Mouse (Mus musculus) MEL (cell line): ENCODE results near the gene Olfr523. TPM values are rescaled to one million over a fixed set of nuclear protein-coding genes. Genes with fewer than 3 reads are reported as not detected.

Source experiments
- DNase-seq: peaks from one replicate; pipeline ENCODE4 v3.0.0; 2011; ENCODE audit warnings: low read depth, low spot score
- H3K27ac ChIP-seq: 2 replicates; pipeline ENCODE4 v1.5.1; 2012; ENCODE audit warnings: low read depth, mild to moderate bottlenecking, control low read depth, low read length, moderate library complexity; ENCODE audit not compliant: control insufficient read depth
- H3K27me3 ChIP-seq, 2 experiments: fragments of 150-350 bp in 1 of 2; sonication (generic) in 1 of 2; 2 replicates each; pipeline ENCODE4 v1.6.1; 2012; ENCODE audit warnings: low read length in 2 of 2, mild to moderate bottlenecking in 2 of 2, improper control_type of control experiment in 1 of 2, moderate library complexity in 1 of 2; ENCODE audit not compliant: insufficient read depth in 2 of 2, control insufficient read depth in 1 of 2
- H3K36me3 ChIP-seq, 2 experiments: 2 replicates each; pipeline ENCODE4 v1.6.1; 2012 to 2014; ENCODE audit warnings: low read length in 2 of 2, improper control_type of control experiment in 1 of 2, inconsistent platforms in 1 of 2, mild to moderate bottlenecking in 1 of 2; ENCODE audit not compliant: insufficient read depth in 2 of 2, control insufficient read depth in 1 of 2
- H3K4me1 ChIP-seq, 2 experiments: fragments of 150-350 bp in 1 of 2; sonication (generic) in 1 of 2; 2 replicates each; pipeline ENCODE4 v1.6.1; 2012; ENCODE audit warnings: low read length in 2 of 2, improper control_type of control experiment in 1 of 2, mild to moderate bottlenecking in 1 of 2; ENCODE audit not compliant: insufficient read depth in 2 of 2, control insufficient read depth in 1 of 2
- H3K4me3 ChIP-seq, 2 experiments: fragments of 150-350 bp in 1 of 2; sonication (generic) in 1 of 2; 2 replicates each; pipeline ENCODE4 v1.5.1; 2012; ENCODE audit warnings: low read depth in 2 of 2, low read length in 2 of 2, mild to moderate bottlenecking in 2 of 2, moderate library complexity in 2 of 2, control low read depth in 1 of 2, improper control_type of control experiment in 1 of 2; ENCODE audit not compliant: control insufficient read depth in 1 of 2, insufficient read depth in 1 of 2
- H3K79me2 ChIP-seq: 2 replicates; pipeline ENCODE4 v1.6.1; 2012; ENCODE audit warnings: mild to moderate bottlenecking, low read length, moderate library complexity; ENCODE audit not compliant: control insufficient read depth, poor library complexity, insufficient read depth
- H3K9ac ChIP-seq: 2 replicates; pipeline ENCODE4 v1.6.1; 2012; ENCODE audit warnings: low read depth, mild to moderate bottlenecking, control low read depth, low read length, moderate library complexity; ENCODE audit not compliant: control insufficient read depth, poor library complexity, severe bottlenecking
- H3K9me3 ChIP-seq: fragments of 150-350 bp; sonication (generic); replicated peaks from 2 replicates; pipeline ENCODE4 v1.6.1; 2012; ENCODE audit warnings: mild to moderate bottlenecking, low read length, improper control_type of control experiment, moderate library complexity; ENCODE audit not compliant: insufficient read depth
- BHLHE40 ChIP-seq: IDR thresholded peaks from 2 replicates; pipeline ENCODE4 v1.6.1; 2012; ENCODE audit warnings: low read depth, mild to moderate bottlenecking, inconsistent platforms, low read length, improper control_type of control experiment, borderline replicate concordance
- CTCF ChIP-seq, 3 experiments: IDR thresholded peaks in 2 of 3; conservative IDR thresholded peaks in 1 of 3; 2 replicates each; pipeline ENCODE4 v1.5.1; 2011 to 2012; ENCODE audit warnings: low read length in 3 of 3, low read depth in 2 of 3, mild to moderate bottlenecking in 2 of 3, improper control_type of control experiment in 1 of 3, inconsistent platforms in 1 of 3, mixed read lengths in 1 of 3, moderate library complexity in 1 of 3; ENCODE audit not compliant: control insufficient read depth in 1 of 3, insufficient read depth in 1 of 3, poor library complexity in 1 of 3, severe bottlenecking in 1 of 3
- E2F4 ChIP-seq: IDR thresholded peaks from 2 replicates; pipeline ENCODE4 v1.6.1; 2011; ENCODE audit warnings: low read depth, low read length, improper control_type of control experiment, borderline replicate concordance
- EP300 ChIP-seq, 2 experiments: IDR thresholded peaks; 2 replicates each; pipeline ENCODE4 v1.6.1; 2011; ENCODE audit warnings: improper control_type of control experiment in 2 of 2, low read length in 2 of 2, low read depth in 1 of 2, mild to moderate bottlenecking in 1 of 2
- GABPA ChIP-seq: IDR thresholded peaks from 2 replicates; pipeline ENCODE4 v1.6.1; 2012; ENCODE audit warnings: low read depth, mild to moderate bottlenecking, inconsistent platforms, low read length, improper control_type of control experiment, moderate library complexity
- HCFC1 ChIP-seq: IDR thresholded peaks from 2 replicates; pipeline ENCODE4 v1.6.1; 2012; ENCODE audit warnings: low read depth, mild to moderate bottlenecking, inconsistent platforms, low read length, improper control_type of control experiment, moderate library complexity
- JUND ChIP-seq: IDR thresholded peaks from 2 replicates; pipeline ENCODE4 v1.6.1; 2011; ENCODE audit warnings: low read depth, mild to moderate bottlenecking, improper control_type of control experiment, low read length
- KAT2A ChIP-seq: conservative IDR thresholded peaks from 2 replicates; pipeline ENCODE4 v1.6.1; 2012; ENCODE audit warnings: low read depth, low read length, improper control_type of control experiment, inconsistent platforms
- MAFK ChIP-seq: IDR thresholded peaks from 2 replicates; pipeline ENCODE4 v1.6.1; 2011; ENCODE audit warnings: low read depth, mild to moderate bottlenecking, low read length, improper control_type of control experiment, borderline replicate concordance
- MAZ ChIP-seq: IDR thresholded peaks from 2 replicates; pipeline ENCODE4 v1.6.1; 2012; ENCODE audit warnings: low read depth, mild to moderate bottlenecking, inconsistent platforms, low read length, improper control_type of control experiment
- MEF2A ChIP-seq: IDR thresholded peaks from 2 replicates; pipeline ENCODE4 v1.6.1; 2014; ENCODE audit warnings: low read depth, mild to moderate bottlenecking, inconsistent platforms, low read length, improper control_type of control experiment; ENCODE audit not compliant: poor library complexity, insufficient replicate concordance, severe bottlenecking; ENCODE audit errors: extremely low read depth
- MXI1 ChIP-seq: IDR thresholded peaks from 2 replicates; pipeline ENCODE4 v1.6.1; 2011; ENCODE audit warnings: mild to moderate bottlenecking, low read depth, low read length, improper control_type of control experiment
- MYC ChIP-seq: IDR thresholded peaks from 2 replicates; pipeline ENCODE4 v1.6.1; 2011; ENCODE audit warnings: low read depth, mild to moderate bottlenecking, low read length, improper control_type of control experiment, moderate library complexity
- NRF1 ChIP-seq: IDR thresholded peaks from 2 replicates; pipeline ENCODE4 v1.6.1; 2014; ENCODE audit warnings: low read depth, mild to moderate bottlenecking, inconsistent platforms, low read length, improper control_type of control experiment, moderate library complexity; ENCODE audit not compliant: poor library complexity, insufficient read depth, severe bottlenecking
- POLR2A ChIP-seq, 2 experiments: IDR thresholded peaks; 2 replicates each; pipeline ENCODE4 v1.6.1; 2011 to 2012; ENCODE audit warnings: low read length in 2 of 2, mild to moderate bottlenecking in 2 of 2, control low read depth in 1 of 2, improper control_type of control experiment in 1 of 2, low read depth in 1 of 2, moderate library complexity in 1 of 2; ENCODE audit not compliant: control insufficient read depth in 1 of 2, insufficient read depth in 1 of 2, poor library complexity in 1 of 2
- RAD21 ChIP-seq: IDR thresholded peaks from 2 replicates; pipeline ENCODE4 v1.6.1; 2011; ENCODE audit warnings: mild to moderate bottlenecking, low read depth, low read length, improper control_type of control experiment
- RCOR1 ChIP-seq: IDR thresholded peaks from 2 replicates; pipeline ENCODE4 v1.6.1; 2012; ENCODE audit warnings: low read depth, mild to moderate bottlenecking, inconsistent platforms, low read length, improper control_type of control experiment
- SIN3A ChIP-seq: IDR thresholded peaks from 2 replicates; pipeline ENCODE4 v1.6.1; 2012; ENCODE audit warnings: low read length, improper control_type of control experiment, inconsistent platforms
- TAL1 ChIP-seq: IDR thresholded peaks from 2 replicates; pipeline ENCODE4 v1.6.1; 2012; ENCODE audit warnings: mild to moderate bottlenecking, inconsistent platforms, low read length, moderate library complexity, mixed read lengths
- USF1 ChIP-seq: IDR thresholded peaks from 2 replicates; pipeline ENCODE4 v1.6.1; 2014; ENCODE audit warnings: low read depth, mild to moderate bottlenecking, inconsistent platforms, low read length, improper control_type of control experiment, moderate library complexity
- USF2 ChIP-seq, 2 experiments: IDR thresholded peaks; 2 replicates each; pipeline ENCODE4 v1.6.1; 2011 to 2012; ENCODE audit warnings: improper control_type of control experiment in 2 of 2, low read length in 2 of 2, borderline replicate concordance in 1 of 2, inconsistent platforms in 1 of 2, low read depth in 1 of 2, mild to moderate bottlenecking in 1 of 2; ENCODE audit not compliant: insufficient read depth in 1 of 2
- ZC3H11A ChIP-seq: IDR thresholded peaks from 2 replicates; pipeline ENCODE4 v1.6.1; 2012; ENCODE audit warnings: low read depth, mild to moderate bottlenecking, inconsistent platforms, low read length, improper control_type of control experiment
- ZKSCAN1 ChIP-seq: IDR thresholded peaks from 2 replicates; pipeline ENCODE4 v1.6.1; 2012; ENCODE audit warnings: low read depth, mild to moderate bottlenecking, inconsistent platforms, low read length, improper control_type of control experiment, moderate library complexity
- ZNF384 ChIP-seq: IDR thresholded peaks from 2 replicates; pipeline ENCODE4 v1.6.1; 2012; ENCODE audit warnings: low read depth, mild to moderate bottlenecking, inconsistent platforms, low read length, improper control_type of control experiment
- polyA plus RNA-seq, 2 experiments: library from polyadenylated mRNA; stranded (reverse) in 1 of 2; unstranded in 1 of 2; fragments of >175 nt in 1 of 2; fragments of >200 nt in 1 of 2; gene quantifications; 2 replicates each; pipeline versions ENCODE4 v1.2.1 to v1.2.4; 2012; ENCODE audit warnings: low replicate concordance in 2 of 2, low read depth in 1 of 2; ENCODE audit not compliant: insufficient read length in 2 of 2, insufficient read depth in 1 of 2, missing spikeins in 1 of 2
- total RNA-seq: library from RNA; depleted of rRNA; stranded (reverse); fragments of 300-350 nt; gene quantifications from 2 replicates; pipeline ENCODE4 v1.2.3, GENCODE M21; 2012

The Olfr523 gene
- total and polyA plus RNA-seq, 3 experiments = not detected

DNA sequence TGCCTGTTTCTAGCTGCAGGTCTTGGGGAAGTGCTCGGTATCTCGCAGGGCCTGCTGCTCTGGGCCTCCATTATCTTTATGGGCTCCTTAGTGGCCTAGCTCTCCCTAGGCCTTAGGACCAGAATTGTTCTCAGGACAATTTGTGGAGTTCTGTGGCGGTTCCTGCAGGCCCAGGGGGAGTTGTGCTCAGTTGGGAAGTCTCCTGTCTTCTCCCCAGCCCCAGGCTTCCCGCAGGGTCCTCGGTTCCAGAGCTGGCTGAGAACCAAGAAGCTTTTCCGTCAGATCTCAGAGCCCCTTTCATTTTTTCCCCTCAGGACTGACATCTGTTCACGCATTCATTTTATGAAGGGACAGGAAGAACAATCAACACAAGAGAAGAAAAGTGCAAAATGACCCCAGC is 8.4 kb upstream of the Olfr523 start, which contains the start of gene Olfr522:
TSS of gene Olfr522 (minus strand) at position 101 of the 400 bp plus-strand sequence.
- H3K36me3 ChIP-seq = no peaks in the 10 kb centered on the region
- H3K79me2 ChIP-seq = no peaks in the 10 kb centered on the region
- H3K9ac ChIP-seq = no peak within 1 kb of the TSS
- DNase-seq = no peak
- no peak within 1 kb of the TSS for H3K27ac ChIP-seq
- no peaks in the 10 kb centered on the region; a peak in 1 of 4 replicates for H3K27me3 ChIP-seq
- no peaks in the 10 kb centered on the region for H3K9me3 ChIP-seq
- TF ChIP-seq MEF2A = no peak
- TF ChIP-seq POLR2A (IDR thresholded peaks at IDR 0.05; ENCODE audit: control insufficient read depth in 1 of 2, insufficient read depth in 1 of 2, low read depth in 1 of 2, low read length in 2 of 2, poor library complexity in 1 of 2) = no peak
- TF ChIP-seq HCFC1 = no peak
- no peak for TF ChIP-seq USF2 (IDR thresholded peaks at IDR 0.05; ENCODE audit: borderline replicate concordance in 1 of 2, insufficient read depth in 1 of 2, low read depth in 1 of 2, low read length in 2 of 2)
- no peak for TF ChIP-seq NRF1
- TF ChIP-seq USF1 = no peak
- TF ChIP-seq MXI1 = no peak
- H3K4me3 ChIP-seq = no peak within 1 kb of the TSS
- H3K4me1 ChIP-seq = no peaks in the 10 kb centered on the region; a peak in 1 of 4 replicates

DNA sequence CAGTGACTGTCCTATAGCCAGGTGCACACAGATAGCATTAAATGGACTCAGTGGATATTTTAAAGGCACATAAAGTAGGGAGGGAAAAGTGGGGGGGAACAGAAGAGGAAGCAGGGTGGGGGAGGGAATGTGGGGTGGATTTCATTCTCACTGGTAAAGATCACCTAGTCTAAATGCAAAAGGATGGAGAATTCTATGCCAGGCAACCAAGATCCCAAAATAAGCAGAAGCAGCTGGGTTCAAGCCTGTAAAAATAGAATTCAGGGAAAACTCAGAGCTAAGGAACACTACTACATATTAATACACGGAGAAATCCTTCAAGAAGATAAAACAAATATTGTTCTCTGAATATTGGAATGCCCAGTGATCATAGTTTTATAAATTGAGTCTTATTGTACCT is 5.1 kb upstream of the Olfr523 start:
- Histone ChIP-seq H3K4me1 (no peaks in the 10 kb centered on the region), H3K36me3 (no peaks in the 10 kb centered on the region)
- DNase-seq = no peak

More for the DNA sequence above, 5.1 kb upstream of the Olfr523 start:
- TF ChIP-seq MEF2A (no peak), MAZ (no peak), EP300 (IDR thresholded peaks at IDR 0.05; ENCODE audit: low read depth in 1 of 2, low read length in 2 of 2) (no peak), MAFK (no peak), USF1 (no peak), KAT2A (no peak), MXI1 (no peak), E2F4 (no peak), TAL1 (no peak), ZNF384 (no peak), RAD21 (no peak), MYC (no peak), CTCF (IDR thresholded peaks at IDR 0.05 in 2 of 3, conservative IDR thresholded peaks at IDR 0.05 in 1 of 3; ENCODE audit: control insufficient read depth in 1 of 3, insufficient read depth in 1 of 3, low read depth in 2 of 3, low read length in 3 of 3, poor library complexity in 1 of 3, severe bottlenecking in 1 of 3) (no peak), SIN3A (no peak), JUND (no peak), ZKSCAN1 (no peak), RCOR1 (no peak), BHLHE40 (no peak), ZC3H11A (no peak), GABPA (no peak)
- TF ChIP-seq, all 39 proteins: peak for 0
- H3K4me3 ChIP-seq = no peak overlapping the region
- no peaks in the 10 kb centered on the region; a peak in 1 of 4 replicates for H3K27me3 ChIP-seq
- no peaks in the 10 kb centered on the region for H3K9me3 ChIP-seq
- no peak overlapping the region for H3K27ac ChIP-seq
- H3K9ac ChIP-seq = no peak overlapping the region
- no peaks in the 10 kb centered on the region for H3K79me2 ChIP-seq
